Mouse (Mus musculus) cortical plate, adult 2 months (tissue): Measurements from ENCODE around the gene Saa3.

Experiments used
- CTCF ChIP-seq: fragments of 200-500 bp; IDR thresholded peaks from 2 replicates; pipeline ENCODE4 v1.5.1; 2011; ENCODE audit warnings: mild to moderate bottlenecking, control low read depth, low read length; ENCODE audit not compliant: insufficient read depth; ENCODE audit errors: extremely low read depth
- POLR2A ChIP-seq: fragments of 200-500 bp; IDR thresholded peaks from 2 replicates; pipeline ENCODE4 v1.6.1; 2011; ENCODE audit warnings: mild to moderate bottlenecking, low read length, control low read depth; ENCODE audit not compliant: insufficient read depth; ENCODE audit errors: extremely low read depth

DNA sequence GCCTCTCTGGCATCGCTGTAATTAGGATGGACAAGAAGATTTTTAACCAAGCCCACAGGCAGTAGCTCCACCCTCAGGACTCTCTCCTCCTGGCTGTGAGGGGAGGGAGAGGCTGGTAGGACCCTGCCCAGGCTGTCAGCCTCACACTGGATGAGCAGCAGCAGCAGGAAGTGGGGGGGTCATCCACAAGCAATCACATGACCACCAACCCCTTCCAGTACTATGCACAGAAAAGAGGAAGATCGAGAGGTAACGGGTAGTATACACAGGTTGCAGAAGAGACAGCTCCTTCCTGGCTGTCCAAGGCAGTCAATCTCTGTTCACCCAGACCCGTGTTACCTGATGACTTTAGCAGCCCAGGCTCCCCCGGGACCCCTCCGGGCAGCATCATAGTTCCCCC, 3.2 kb downstream of the Saa3 start:
- TF ChIP-seq CTCF (no peak), POLR2A (no peak)
